Mouse (Mus musculus): Measurements from ENCODE around the gene Otol1. TPM values are rescaled to one million over a fixed set of nuclear protein-coding genes. Genes with fewer than 3 reads are reported as not detected.

Gene Otol1
- polyA plus RNA-seq, 1 experiment = not detected

- Histone ChIP-seq H3K27ac (ENCODE audit: insufficient read depth, low read length) (no peak overlapping the region), H3K4me1 (ENCODE audit: control insufficient read depth, insufficient read depth, low read length) (no peaks in the 10 kb centered on the region), H3K27me3 (ENCODE audit: control insufficient read depth, insufficient read depth, low read length) (no peaks in the 10 kb centered on the region), H3K4me3 (replicated peaks; ENCODE audit: insufficient read depth, low read depth, low read length) (no peak overlapping the region)
- no peak for DNase-seq
- TF ChIP-seq POLR2A (IDR thresholded peaks at IDR 0.05; ENCODE audit: borderline replicate concordance, insufficient read depth, low read length) = no peak
- TF ChIP-seq CTCF (IDR thresholded peaks at IDR 0.05; ENCODE audit: borderline replicate concordance, insufficient read depth, low read depth, low read length) = no peak
- WGBS = 76% methylated on average over 8 of the region's 8 CpGs
Observed at GRCm38 (mm10) chr3:70004379-70004778, 3.0 kb upstream of the Otol1 start.

DNA sequence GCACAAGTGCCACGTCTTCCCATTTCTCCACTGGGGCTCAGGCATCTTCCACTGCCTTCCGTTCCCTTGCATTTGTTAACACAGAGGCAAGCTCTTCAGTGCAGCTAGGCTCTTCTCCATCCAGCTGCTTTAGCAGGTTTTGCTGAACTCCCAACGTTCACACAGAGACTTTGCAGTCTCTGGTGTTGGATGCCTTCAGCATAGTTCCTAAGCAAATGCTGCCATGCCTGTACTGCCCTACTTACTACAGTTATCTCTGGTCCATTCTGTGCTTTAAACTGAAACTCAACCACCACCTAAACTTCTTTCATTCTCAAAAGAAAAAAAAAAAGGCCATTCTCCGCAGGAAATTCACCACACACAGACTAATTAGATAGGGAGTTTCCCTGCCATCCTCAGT is 5.2 kb downstream of the Otol1 start:
- TF ChIP-seq POLR2A (IDR thresholded peaks at IDR 0.05; ENCODE audit: borderline replicate concordance, insufficient read depth, low read length) (no peak), CTCF (IDR thresholded peaks at IDR 0.05; ENCODE audit: borderline replicate concordance, insufficient read depth, low read depth, low read length) (no peak)
- H3K4me3 ChIP-seq (replicated peaks; ENCODE audit: insufficient read depth, low read depth, low read length) = no peak overlapping the region
- no peak overlapping the region for H3K27ac ChIP-seq (ENCODE audit: insufficient read depth, low read length)
- DNase-seq = no peak
- WGBS = 82% methylated on average over 4 of the region's 4 CpGs
- H3K4me1 ChIP-seq (ENCODE audit: control insufficient read depth, insufficient read depth, low read length) = no peaks in the 10 kb centered on the region
- H3K27me3 ChIP-seq (ENCODE audit: control insufficient read depth, insufficient read depth, low read length) = no peaks in the 10 kb centered on the region

DNA sequence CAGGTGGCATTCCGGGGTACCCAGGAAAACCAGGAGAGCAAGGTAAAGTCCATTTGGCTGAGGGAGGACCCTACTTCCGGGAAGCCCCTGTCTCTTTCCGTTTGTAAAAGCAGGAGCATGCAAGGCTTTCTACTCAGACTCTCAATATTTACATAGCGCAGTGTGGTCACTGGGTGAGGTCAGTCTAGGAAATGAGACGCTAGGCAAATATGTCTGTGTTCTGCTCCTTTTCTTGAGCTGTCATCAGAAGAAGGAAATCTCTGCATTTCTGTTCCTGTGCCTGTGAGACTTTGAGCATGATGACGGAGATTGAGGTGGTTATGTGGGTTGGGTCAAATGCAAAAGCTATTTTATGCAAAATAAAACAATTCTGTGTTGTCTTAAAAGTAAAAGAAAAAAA is 19.2 kb downstream of the Otol1 start:
- no peak for TF ChIP-seq CTCF (IDR thresholded peaks at IDR 0.05; ENCODE audit: borderline replicate concordance, insufficient read depth, low read depth, low read length)
- TF ChIP-seq POLR2A (IDR thresholded peaks at IDR 0.05; ENCODE audit: borderline replicate concordance, insufficient read depth, low read length) = no peak
- H3K4me1 ChIP-seq (ENCODE audit: control insufficient read depth, insufficient read depth, low read length) = no peaks in the 10 kb centered on the region
- no peaks in the 10 kb centered on the region for H3K27me3 ChIP-seq (ENCODE audit: control insufficient read depth, insufficient read depth, low read length)
- H3K4me3 ChIP-seq (replicated peaks; ENCODE audit: insufficient read depth, low read depth, low read length) = no peak overlapping the region
- no peak overlapping the region for H3K27ac ChIP-seq (ENCODE audit: insufficient read depth, low read length)
- no peak for DNase-seq
- WGBS = 92% methylated on average over 6 of the region's 6 CpGs

DNA sequence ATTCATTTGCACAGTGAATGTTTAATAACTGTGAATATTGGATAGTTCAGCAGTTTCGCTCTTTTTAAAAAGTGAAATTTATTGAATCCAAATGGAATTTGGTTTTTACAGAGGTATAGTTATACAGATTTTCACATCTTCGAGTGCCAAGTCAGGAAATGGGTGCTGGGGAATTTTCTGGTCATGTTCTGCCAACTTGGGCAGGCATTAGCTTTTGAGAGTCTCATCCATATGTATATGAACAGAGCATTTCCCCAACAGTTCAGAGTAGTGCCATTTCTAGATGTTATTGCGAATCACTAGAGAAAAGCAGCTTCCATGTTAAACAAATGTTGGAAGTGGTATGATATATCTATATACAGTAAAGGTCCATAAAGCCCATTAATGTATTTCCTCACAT is 21.8 kb downstream of the Otol1 start:
- Histone ChIP-seq H3K27ac (ENCODE audit: insufficient read depth, low read length) (no peak overlapping the region), H3K4me3 (replicated peaks; ENCODE audit: insufficient read depth, low read depth, low read length) (no peak overlapping the region), H3K4me1 (ENCODE audit: control insufficient read depth, insufficient read depth, low read length) (no peaks in the 10 kb centered on the region), H3K27me3 (ENCODE audit: control insufficient read depth, insufficient read depth, low read length) (no peaks in the 10 kb centered on the region)
- TF ChIP-seq CTCF (IDR thresholded peaks at IDR 0.05; ENCODE audit: borderline replicate concordance, insufficient read depth, low read depth, low read length) (no peak), POLR2A (IDR thresholded peaks at IDR 0.05; ENCODE audit: borderline replicate concordance, insufficient read depth, low read length) (no peak)
- no peak for DNase-seq
- WGBS = 89% methylated on average over 3 of the region's 3 CpGs

DNA sequence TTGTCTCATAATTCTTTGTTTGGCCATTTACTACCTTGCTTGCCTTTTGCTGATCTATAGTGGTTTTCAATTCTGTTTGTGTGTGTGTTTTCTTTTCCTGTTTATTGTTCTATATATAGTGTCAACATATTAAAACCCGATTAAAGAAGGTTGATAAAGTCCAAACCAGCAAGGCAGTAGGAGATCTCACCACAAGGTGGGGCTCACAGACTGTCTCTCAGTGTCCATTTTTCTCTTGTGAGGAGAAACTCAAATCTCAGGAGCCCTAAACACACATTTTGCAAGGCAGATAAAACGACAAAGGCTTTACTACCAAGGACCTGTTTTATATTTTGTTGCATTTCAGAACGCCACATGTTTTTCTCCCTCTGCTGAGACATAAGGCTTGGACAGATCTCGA is 28.2 kb downstream of the Otol1 start:
- no peak for TF ChIP-seq POLR2A (IDR thresholded peaks at IDR 0.05; ENCODE audit: borderline replicate concordance, insufficient read depth, low read length)
- no peak for TF ChIP-seq CTCF (IDR thresholded peaks at IDR 0.05; ENCODE audit: borderline replicate concordance, insufficient read depth, low read depth, low read length)
- Histone ChIP-seq H3K27me3 (ENCODE audit: control insufficient read depth, insufficient read depth, low read length) (no peaks in the 10 kb centered on the region; the same call in 1 of the 2 replicates), H3K27ac (ENCODE audit: insufficient read depth, low read length) (no peak overlapping the region), H3K4me3 (replicated peaks; ENCODE audit: insufficient read depth, low read depth, low read length) (no peak overlapping the region), H3K4me1 (ENCODE audit: control insufficient read depth, insufficient read depth, low read length) (no peaks in the 10 kb centered on the region)
- peak in 1 of 2 experiments; percentile 13 for DNase-seq
- WGBS = 28% methylated on average over 4 of the region's 4 CpGs

Other genes starting within 250 kb of the Otol1 start
- gene Sptssb, start 147.7 kb upstream of the Otol1 start, polyA plus RNA-seq (2012; rRNA removed) = 31.7 and 36.1 TPM in 2 replicates